Mouse (Mus musculus): ENCODE measurements around the gene Pcsk7.

The Pcsk7 gene

GRCm38 (mm10) chr9:45939794-45940193, 33.5 kb downstream of the Pcsk7 start:
- DNase-seq, result no peak

GRCm38 (mm10) chr9:45941329-45941888, 35.1 kb downstream of the Pcsk7 start:
- DNase-seq, result peak in 1 of 2 experiments; percentile 29

- no peak for DNase-seq
These were observed 36.2 kb downstream of the Pcsk7 start for GRCm38 (mm10) chr9:45942464-45942863.

DNA sequence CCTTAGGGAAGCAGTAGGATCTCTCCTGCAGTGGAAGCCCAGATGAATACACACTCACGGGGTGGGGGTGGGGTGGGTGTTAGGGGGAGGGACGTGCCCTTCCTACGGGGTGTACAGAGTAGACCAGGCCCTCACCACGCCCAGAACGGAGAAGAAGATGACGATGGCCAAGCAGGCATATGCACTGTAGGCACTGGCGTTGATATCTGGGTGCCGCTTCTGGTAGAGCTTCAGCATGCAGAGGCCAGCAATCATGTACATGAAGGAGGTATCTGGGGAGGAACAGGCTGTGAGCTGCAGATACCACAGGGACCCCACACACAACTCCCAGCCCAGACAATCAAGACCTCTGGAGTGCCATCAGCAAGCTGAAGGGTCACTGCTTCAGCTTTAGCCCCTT, 36.6 kb downstream of the Pcsk7 start:
- DNase-seq, result no peak

DNA sequence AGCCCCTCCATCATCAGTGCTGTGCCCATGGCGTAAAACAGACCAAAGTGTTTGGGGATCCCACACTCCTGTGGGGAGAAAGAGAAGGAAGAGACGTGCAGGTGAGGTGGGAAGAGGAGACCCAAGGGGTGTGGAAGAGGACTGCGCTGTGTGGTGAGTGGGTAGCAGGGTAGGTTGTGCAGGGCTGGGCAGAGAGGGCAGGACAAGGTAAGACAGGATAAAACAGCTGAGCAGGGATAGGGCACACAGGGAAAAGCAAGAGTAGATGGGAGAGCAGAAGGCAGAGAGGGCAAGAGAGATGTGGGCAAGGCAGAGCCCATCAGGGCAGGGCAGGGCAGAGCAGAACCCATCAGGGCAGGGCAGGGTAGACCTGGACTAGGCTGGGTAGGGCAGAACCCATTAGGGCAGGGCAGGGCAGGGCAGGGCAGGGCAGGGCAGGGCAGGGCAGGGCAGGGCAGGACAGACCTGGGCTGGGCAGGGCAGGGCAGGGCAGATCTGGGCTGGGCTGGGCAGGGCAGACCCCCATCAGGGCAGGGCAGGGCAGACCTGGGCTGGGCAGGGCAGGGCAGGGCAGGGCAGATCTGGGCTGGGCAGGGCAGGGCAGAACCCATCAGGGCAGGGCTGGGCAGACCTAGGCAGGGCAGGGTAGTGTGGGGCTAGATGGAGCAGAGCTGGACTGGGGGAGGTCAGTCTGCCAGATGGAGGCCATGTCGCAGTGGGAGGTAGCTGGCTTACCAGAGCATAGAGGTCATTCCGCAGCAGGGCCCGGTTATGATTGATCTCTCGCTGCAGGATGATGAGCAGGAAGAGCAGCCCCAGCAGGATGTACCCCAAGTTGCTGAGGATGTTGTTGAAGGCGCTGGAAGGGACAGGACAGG, 37.6 kb downstream of the Pcsk7 start:
- no peak for DNase-seq

DNA sequence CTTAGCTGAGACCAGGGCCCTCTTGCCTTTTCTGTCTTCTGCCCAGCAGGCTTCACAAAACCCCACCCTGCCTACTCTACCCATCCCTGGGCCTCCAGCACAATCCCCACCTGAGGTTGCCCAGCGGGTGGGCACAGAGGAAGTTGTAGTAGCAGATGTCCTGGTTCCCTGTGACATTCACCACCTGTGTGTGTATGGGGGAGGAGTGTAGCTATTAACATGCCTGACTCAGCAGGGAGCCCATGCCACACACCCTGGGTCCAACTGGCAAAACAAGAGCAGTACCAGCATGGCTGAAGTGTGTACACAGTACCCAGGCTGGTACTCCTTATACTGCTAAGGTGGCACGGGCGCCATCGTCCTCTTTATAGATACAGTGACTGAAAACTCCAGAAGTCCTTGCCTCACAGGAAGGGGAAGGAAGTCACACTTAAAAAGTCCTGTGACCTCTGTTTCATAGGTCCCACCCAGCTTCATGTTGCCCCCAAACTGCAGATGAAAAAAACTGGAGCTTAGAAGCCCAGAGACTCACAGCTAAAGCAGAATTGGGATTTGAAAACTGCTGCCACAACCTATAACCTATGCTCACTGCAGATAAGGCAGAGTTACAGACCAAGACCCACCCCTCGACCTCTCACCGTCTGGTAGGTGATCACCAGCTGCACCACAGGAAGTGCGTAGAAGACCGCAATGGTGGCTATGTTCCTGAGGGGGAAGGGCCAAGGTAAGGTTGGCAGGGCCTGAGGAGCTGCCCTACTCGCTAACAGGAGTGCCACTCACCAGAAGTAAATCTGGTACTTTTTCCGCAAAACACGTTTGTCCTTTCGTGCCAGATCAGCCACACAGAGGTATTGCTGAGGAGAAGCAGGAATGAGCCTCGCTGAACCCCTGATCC, 38.5 kb downstream of the Pcsk7 start:
- peak in 1 of 2 experiments; percentile 30 for DNase-seq

DNA sequence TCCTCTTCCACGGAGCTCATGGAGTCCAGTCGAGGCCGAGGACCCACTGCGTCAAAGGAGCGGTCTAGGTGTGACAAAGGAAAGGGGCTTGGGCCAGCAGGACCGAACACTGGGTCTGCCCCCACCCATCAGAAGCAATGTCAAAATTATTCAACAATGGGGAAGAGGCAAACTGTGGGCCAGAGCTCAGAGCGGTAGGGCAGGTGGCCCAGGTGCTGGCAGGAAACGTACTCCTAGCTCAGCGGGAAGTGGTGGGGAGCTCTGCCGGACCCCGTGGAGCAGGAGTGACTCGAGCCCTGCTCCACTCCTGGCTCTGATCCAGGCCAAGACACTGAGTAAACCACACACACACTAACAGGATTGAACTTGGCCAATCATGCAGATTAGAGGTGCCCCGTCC, 39.4 kb downstream of the Pcsk7 start:
- DNase-seq, result no peak

DNA sequence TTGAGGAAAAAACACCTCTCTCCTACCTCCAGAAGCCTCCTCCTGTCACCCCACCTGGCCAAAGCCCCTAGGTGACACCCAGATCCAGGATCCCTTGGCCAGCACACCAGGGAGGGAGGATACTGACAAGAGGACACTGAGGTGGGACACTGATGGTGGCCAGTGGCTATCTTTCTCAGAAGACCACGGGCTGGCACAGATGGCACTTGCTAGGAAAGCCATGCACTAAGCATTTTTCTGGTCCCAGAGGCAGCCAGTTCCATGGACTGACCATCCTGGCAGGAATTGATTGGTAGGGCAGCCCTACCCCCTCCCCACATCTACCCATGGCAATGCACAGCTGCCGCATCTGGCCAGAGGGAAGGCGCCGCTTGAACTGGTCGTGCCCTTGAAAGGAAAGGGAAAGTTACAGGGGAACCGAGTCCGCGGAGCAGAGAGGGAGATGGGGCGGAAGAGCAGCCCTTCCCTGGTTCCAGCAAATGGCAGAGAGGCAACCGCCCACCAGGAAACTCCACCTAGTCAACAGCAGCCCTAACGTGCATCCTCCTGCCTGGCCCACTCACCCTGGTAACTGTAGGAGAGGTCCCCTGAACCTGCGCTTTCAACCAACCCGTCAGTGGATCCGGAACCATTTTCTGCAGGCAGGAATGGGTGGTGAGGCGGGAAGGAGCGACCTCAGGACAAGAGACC, 40.0 kb downstream of the Pcsk7 start:
- no peak for DNase-seq

DNA sequence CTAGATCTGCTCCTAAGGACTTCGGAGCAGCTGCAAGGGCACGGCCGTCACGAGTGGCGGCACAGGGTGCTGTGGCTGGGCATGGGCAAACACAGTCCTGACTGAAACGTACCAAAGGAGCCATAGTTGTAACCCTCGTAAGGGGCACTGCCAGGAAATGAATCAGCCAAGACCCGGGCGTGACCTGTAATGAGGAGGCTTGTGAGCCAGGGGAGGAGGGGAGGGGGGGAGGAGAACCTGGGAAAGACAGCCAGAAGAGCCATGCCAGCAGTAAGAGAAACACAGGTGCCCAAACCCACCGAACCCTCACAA, 40.5 kb downstream of the Pcsk7 start:
- no peak for DNase-seq

GRCm38 (mm10) chr9:45952057-45952456, 45.8 kb downstream of the Pcsk7 start:
- DNase-seq, result no peak

DNA sequence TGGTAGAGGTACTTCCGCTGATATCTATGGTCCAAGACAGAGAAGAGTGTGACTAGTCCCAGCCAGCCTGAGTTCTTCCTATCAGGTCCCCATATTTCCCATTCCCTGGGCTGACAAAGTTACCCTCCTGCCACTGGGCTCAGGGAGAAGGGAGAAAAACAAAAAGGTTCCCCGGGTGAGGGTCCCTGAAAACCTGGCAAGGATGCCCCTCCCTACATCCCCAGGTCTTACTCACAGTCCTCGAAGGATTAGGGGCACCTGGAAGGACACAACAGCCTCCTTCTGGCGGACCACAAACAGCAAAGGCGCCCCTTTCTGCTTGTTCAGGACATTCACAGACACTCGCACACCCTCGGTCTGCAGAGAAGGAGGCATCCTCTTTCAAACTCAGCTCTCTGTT, 46.6 kb downstream of the Pcsk7 start:
- no peak for DNase-seq

- peak in 1 of 2 experiments; percentile 62 for DNase-seq
These were observed 47.4 kb downstream of the Pcsk7 start for GRCm38 (mm10) chr9:45953511-45954293.

DNA sequence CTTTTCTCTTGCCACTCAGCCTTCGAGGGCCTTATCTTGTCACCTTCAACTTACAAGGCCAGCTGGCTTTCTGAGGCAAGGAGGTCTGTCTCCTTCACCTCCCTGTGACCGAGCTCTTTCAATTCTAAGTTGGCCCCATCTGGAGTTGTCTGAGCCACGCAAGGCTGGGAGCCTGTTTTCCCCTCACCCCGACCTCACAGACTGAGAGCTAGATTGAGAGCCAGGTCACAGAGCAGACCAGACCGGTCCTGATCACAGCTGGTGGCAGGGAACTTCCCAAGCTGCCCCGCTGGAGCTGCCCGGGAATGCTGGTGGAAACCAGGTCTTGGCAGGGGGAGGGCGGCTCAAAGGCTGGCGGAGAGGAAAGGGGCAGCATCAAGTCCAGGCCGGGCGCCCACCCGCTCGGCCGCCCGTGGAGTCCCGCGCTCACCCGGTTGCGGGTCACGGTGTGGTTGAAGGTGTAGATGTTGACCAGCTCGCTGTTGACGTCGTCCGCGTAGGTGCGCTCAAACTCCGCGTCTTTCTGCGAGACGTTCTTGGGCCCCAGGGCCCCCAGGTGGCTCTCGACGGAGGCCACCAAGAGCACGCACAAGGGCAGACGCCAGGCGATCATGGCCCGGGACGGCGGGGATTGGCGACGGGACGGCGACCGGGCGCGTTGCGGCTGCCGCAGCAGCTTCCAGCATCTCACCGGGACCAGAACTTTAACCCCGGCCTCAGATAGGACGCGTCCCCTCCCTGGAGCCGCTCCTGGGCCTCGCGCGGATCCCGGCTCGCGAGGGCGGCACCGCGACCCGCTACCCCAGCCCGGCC, 48.2 kb downstream of the Pcsk7 start:
- peak; percentile 50 to 58 for DNase-seq

DNA sequence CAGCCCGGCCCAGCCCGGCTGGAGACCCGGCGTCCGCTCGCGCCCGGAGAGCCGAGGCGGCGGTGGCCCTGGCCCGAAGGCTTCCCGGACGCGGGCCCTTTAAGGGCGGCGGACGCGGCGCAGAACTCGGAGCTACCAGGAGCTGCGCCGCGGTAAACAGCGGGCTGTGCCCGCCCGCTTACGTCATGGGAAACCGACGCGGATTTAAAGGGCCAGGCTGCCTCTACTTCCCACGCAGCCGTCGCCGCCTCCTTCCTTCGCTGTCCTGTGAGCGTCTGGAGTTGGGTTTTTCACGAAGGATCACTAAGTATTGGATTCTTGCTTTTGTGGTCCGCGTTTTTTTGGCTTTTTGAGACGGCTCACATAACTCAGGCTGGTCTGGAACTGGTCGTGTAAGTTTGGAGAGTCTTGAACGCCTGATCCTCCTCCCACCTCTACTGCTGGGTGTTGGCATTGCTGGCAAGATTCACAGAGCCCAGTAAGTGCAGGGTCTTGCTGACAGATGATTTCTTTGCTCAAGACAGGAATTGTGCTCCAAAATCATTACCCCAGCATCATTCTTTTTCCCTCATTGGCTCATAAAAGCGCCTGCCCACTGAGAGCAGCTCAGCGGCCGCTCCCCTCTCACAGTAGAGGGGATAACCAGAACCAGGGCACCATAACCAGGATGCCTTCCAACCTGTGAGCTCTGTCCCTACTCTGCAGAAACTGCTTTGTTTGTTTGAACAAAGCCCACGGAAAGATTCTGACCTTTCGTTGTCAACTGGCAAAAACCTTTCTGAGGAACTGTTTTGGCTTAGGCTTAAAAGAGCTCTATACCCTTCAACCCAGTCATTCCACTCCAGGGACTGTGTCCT, 49.0 kb downstream of the Pcsk7 start, which contains the start of gene Sidt2:
Gene Sidt2, minus strand, starts transcription at position 152 of the 857 bp plus-strand sequence.
- DNase-seq, result peak; percentile 91

DNA sequence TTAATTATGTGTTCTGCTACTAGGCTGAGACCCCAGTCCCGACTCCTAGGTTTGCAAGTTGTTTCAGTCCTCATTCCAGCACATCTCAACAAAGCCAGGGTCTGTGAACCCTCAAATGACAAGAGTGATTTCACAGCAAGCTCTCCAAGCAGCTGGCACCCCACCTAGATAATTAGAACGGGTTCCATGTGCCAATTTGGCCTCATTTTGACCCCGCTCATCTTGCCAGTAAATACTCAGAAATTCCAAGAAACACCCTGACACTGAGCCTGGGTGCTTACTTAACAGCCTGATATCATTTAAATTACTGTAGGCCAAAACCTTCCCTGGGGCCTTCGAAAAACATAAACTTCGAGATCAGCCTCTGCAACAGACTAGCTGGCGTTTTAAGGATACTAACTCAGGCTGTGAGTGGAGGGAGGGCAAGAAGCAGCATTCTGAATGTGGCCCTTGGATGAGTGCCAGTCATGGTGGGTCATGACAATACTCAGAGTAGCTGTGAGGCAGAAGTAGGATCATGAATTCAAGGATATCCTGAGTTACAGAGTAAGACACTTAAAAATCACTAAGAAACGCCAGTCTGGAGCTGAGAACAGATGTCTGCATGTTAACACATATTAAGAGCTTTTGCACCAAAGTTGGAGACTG, 51.9 kb downstream of the Pcsk7 start:
- DNase-seq, result peak in 1 of 2 experiments; percentile 32

GRCm38 (mm10) chr9:45958851-45959250, 52.6 kb downstream of the Pcsk7 start:
- DNase-seq, result no peak

DNA sequence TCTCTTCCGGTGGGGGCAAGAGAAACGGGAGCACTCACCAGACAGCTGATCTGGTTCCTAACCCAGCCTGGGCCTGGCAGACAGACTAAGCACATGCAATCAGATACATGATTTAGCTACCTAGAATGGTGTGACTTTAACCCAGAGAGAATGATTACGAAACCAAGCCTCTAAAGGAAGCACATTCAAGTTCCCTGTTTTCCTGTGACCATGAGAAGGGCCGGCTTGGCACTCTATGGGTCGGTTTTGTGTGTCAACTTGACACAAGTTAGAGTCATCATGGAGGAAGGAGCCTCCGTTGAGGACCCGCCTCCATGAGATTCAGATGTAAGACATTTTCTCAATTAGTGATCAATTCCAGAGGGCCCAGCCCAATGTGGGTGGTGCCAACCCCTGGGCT, 53.4 kb downstream of the Pcsk7 start:
- peak; percentile 40 to 45 for DNase-seq

GRCm38 (mm10) chr9:45961855-45962254, 55.6 kb downstream of the Pcsk7 start:
- DNase-seq, result peak; percentile 37 to 52

- DNase-seq, result no peak
These were observed 57.3 kb downstream of the Pcsk7 start for GRCm38 (mm10) chr9:45963577-45963976.

- no peak for DNase-seq
These were observed 70.6 kb downstream of the Pcsk7 start for GRCm38 (mm10) chr9:45976884-45977283.

All from lung, adult 18-20 months (tissue).